In genomic region chr10:8761656-8762055, GRCm38 (mm10) we compare ENCODE assay signal across 9 mouse cellular contexts.
DNase-seq lines count a peak whose midpoint lies in the region; ATAC-seq lines count a peak whose summit lies in the region.
"Had no signal": no experiment of that assay in that cellular context is flagged by ENCODE, and none has a peak within 500 bp of the region (broad histone marks: within the 10 kb centered on the region; RNA-seq: fewer than 3 reads in every experiment).

No protein-coding gene starts in this region.

- peak overlapping the region; percentile 74 for H3K27ac ChIP-seq in heart, embryonic 15.5 days
- peak overlapping the region; percentile 25; the same call in 1 of the 2 replicates for H3K27ac ChIP-seq in forebrain, embryonic 11.5 days (ENCODE audit: low read depth, low read length)
- H3K27ac ChIP-seq in liver, embryonic 13.5 days, result 0 out of 2 replicates have a peak overlapping the region, but pooled peaks have one; percentile 23

- H3K4me1 ChIP-seq in heart, embryonic 15.5 days (replicated peaks), result peaks cover 34% of the 10 kb centered on the region
- peaks cover 17% of the 10 kb centered on the region; the same call in 1 of the 2 replicates for H3K4me1 ChIP-seq in forebrain, embryonic 11.5 days (replicated peaks; ENCODE audit: control insufficient read depth, insufficient read depth, low read length)
- no peaks in the 10 kb centered on the region for H3K4me1 ChIP-seq in liver, embryonic 13.5 days (replicated peaks)

- H3K9me3 ChIP-seq in heart, embryonic 15.5 days (replicated peaks), result no peaks in the 10 kb centered on the region
- no peaks in the 10 kb centered on the region for H3K9me3 ChIP-seq in forebrain, embryonic 11.5 days (ENCODE audit: control insufficient read depth, low read length)
- H3K9me3 ChIP-seq in liver, embryonic 13.5 days (replicated peaks), result no peaks in the 10 kb centered on the region

- WGBS in heart, embryonic 15.5 days, result 58% methylated on average over 9 of the region's 9 CpGs
- WGBS in forebrain, embryonic 11.5 days, result 45% methylated on average over 9 of the region's 9 CpGs
- WGBS in liver, embryonic 13.5 days (ENCODE audit: insufficient replicate concordance), result 73% methylated on average over 9 of the region's 9 CpGs

- no peaks in the 10 kb centered on the region for H3K36me3 ChIP-seq in heart, embryonic 15.5 days
- no peaks in the 10 kb centered on the region for H3K36me3 ChIP-seq in forebrain, embryonic 11.5 days (ENCODE audit: control insufficient read depth, insufficient read depth, low read length)
- H3K36me3 ChIP-seq in liver, embryonic 13.5 days, result no peaks in the 10 kb centered on the region

- H3K9ac ChIP-seq in heart, embryonic 15.5 days, result peak overlapping the region; percentile 47
- peak overlapping the region; percentile 24 for H3K9ac ChIP-seq in forebrain, embryonic 11.5 days (ENCODE audit: low read length)
- H3K9ac ChIP-seq in liver, embryonic 13.5 days, result no peak overlapping the region

- H3K4me3 ChIP-seq in heart, embryonic 15.5 days, result peak overlapping the region; percentile 46
- H3K4me3 ChIP-seq in forebrain, embryonic 11.5 days (ENCODE audit: low read depth, low read length), result peak overlapping the region; percentile 9; the same call in 1 of the 2 replicates
- no peak overlapping the region for H3K4me3 ChIP-seq in liver, embryonic 13.5 days (replicated peaks)

- no peak for DNase-seq in heart, postnatal 4 days
- DNase-seq in 3T3-L1 (ENCODE audit: low read depth, low spot score), result peak; percentile 36
- DNase-seq in forebrain, embryonic 11.5 days (ENCODE audit: low spot score), result no peak
- no peak for DNase-seq in liver, embryonic 13.5 days
- no peak for DNase-seq in natural killer cell, adult 2 months (ENCODE audit: low spot score in 2 of 2)
- DNase-seq in cerebellum, postnatal 25 days, result no peak
- DNase-seq in adrenal gland, adult (ENCODE audit: inconsistent age in 2 of 2, low spot score in 1 of 2), result no peak
- DNase-seq: cerebellum, adult 9-11 months had no signal

- H3K4me2 ChIP-seq in heart, embryonic 15.5 days, result peak overlapping the region; percentile 69
- peak overlapping the region; percentile 53 for H3K4me2 ChIP-seq in forebrain, embryonic 11.5 days (ENCODE audit: low read depth, low read length, severe bottlenecking)
- no peak overlapping the region for H3K4me2 ChIP-seq in liver, embryonic 13.5 days

- no peaks in the 10 kb centered on the region for H3K27me3 ChIP-seq in heart, embryonic 15.5 days
- no peaks in the 10 kb centered on the region for H3K27me3 ChIP-seq in forebrain, embryonic 11.5 days (ENCODE audit: control insufficient read depth, insufficient read depth, low read length)
- H3K27me3 ChIP-seq in liver, embryonic 13.5 days, result no peaks in the 10 kb centered on the region

- ATAC-seq in heart, embryonic 15.5 days (replicated peaks; ENCODE audit: insufficient number of reproducible peaks, insufficient read depth, low FRiP score, low read depth), result no peak
- no peak for ATAC-seq in forebrain, embryonic 11.5 days (replicated peaks; ENCODE audit: low FRiP score)
- no peak for ATAC-seq in liver, embryonic 13.5 days (ENCODE audit: low read depth)

Comparison
In these comparisons a context has a peak if more than half of its experiments do, and no peak if none do; other contexts are left out.
1. H3K27ac ChIP-seq: peak in every context shown above with its lines; median percentile 74 in heart, embryonic 15.5 days; 25 in forebrain, embryonic 11.5 days; 23 in liver, embryonic 13.5 days.